Mouse (Mus musculus): ENCODE measurements at regions not wholly inside any gene's neighbourhood (a gene's known extent, or its start where the extent isn't known, plus 50 kb on each side); places are given as distances from the start of the nearest gene placed in this dataset.

GRCm38 (mm10) chr3:47498016-47498415, 1050.0 kb upstream of the Pabpc4l start:
- no peak for DNase-seq (ENCODE audit: low spot score)

- no peak for DNase-seq (ENCODE audit: low spot score)
Measured at GRCm38 (mm10) chr3:47471286-47471685, 1023.3 kb upstream of the Pabpc4l start.

- no peak for DNase-seq (ENCODE audit: low spot score)
Measured at GRCm38 (mm10) chr3:47469860-47470259, 1021.8 kb upstream of the Pabpc4l start.

- DNase-seq (ENCODE audit: low spot score) = peak; percentile 78
Measured at GRCm38 (mm10) chr3:47463556-47463955, 1015.5 kb upstream of the Pabpc4l start.

GRCm38 (mm10) chr3:47450026-47450425, 1002.0 kb upstream of the Pabpc4l start:
- DNase-seq (ENCODE audit: low spot score) = no peak

GRCm38 (mm10) chr3:47440403-47440802, 992.4 kb upstream of the Pabpc4l start:
- DNase-seq (ENCODE audit: low spot score) = peak; percentile 38

- no peak for DNase-seq (ENCODE audit: low spot score)
Measured at GRCm38 (mm10) chr3:47435551-47435950, 987.5 kb upstream of the Pabpc4l start.

- DNase-seq (ENCODE audit: low spot score) = no peak
Measured at GRCm38 (mm10) chr3:47424532-47424931, 976.5 kb upstream of the Pabpc4l start.
